Mouse (Mus musculus) heart, adult 2 months (tissue): Measurements from ENCODE around the gene Tnik. TPM values are rescaled to one million over a fixed set of nuclear protein-coding genes. Genes with fewer than 3 reads are reported as not detected.

ENCODE experiments used
- DNase-seq, 2 experiments: peaks; one replicate each; pipeline ENCODE4 v3.0.0; 2021
- H3K27ac ChIP-seq: fragments of 200-600 bp; 2 replicates; pipeline ENCODE4 v1.8.1; 2022
- H3K27me3 ChIP-seq: fragments of 200-500 bp; 2 replicates; pipeline ENCODE4 v1.6.1; 2012; ENCODE audit warnings: mild to moderate bottlenecking, low read length, inconsistent platforms, mixed read lengths; ENCODE audit not compliant: control insufficient read depth, insufficient read depth
- H3K36me3 ChIP-seq: fragments of 200-500 bp; 2 replicates; pipeline ENCODE4 v1.6.1; 2012; ENCODE audit warnings: low read length, inconsistent platforms; ENCODE audit not compliant: control insufficient read depth, insufficient read depth
- H3K4me1 ChIP-seq: fragments of 200-500 bp; 2 replicates; pipeline ENCODE4 v1.6.1; 2011; ENCODE audit warnings: low read length; ENCODE audit not compliant: control insufficient read depth, insufficient read depth
- H3K4me3 ChIP-seq: fragments of 200-600 bp; 2 replicates; pipeline ENCODE4 v1.8.1; 2022
- H3K79me2 ChIP-seq: fragments of 200-500 bp; replicated peaks from 2 replicates; pipeline ENCODE4 v1.6.1; 2012; ENCODE audit warnings: mild to moderate bottlenecking, inconsistent platforms, low read length, moderate library complexity, mixed read lengths; ENCODE audit not compliant: control insufficient read depth, insufficient read depth
- H3K9ac ChIP-seq: fragments of 200-500 bp; 2 replicates; pipeline ENCODE4 v1.6.1; 2012; ENCODE audit warnings: low read depth, mild to moderate bottlenecking, control low read depth, inconsistent platforms, low read length, mixed read lengths
- CTCF ChIP-seq: fragments of 200-600 bp; IDR thresholded peaks from 2 replicates; pipeline ENCODE4 v1.8.1; 2022; ENCODE audit warnings: antibody characterized with exemption, mild to moderate bottlenecking, moderate library complexity
- EP300 ChIP-seq: fragments of 200-500 bp; IDR thresholded peaks from 2 replicates; pipeline ENCODE4 v1.6.1; 2011; ENCODE audit warnings: low read depth, low read length, control low read depth; ENCODE audit not compliant: insufficient read depth
- POLR2A ChIP-seq: fragments of 200-500 bp; IDR thresholded peaks from 2 replicates; pipeline ENCODE4 v1.6.1; 2011; ENCODE audit warnings: mild to moderate bottlenecking, low read depth, low read length, control low read depth; ENCODE audit not compliant: insufficient read depth
- WGBS: fragments of 180-500 bp; shearing (Covaris S2); methylation state at CpG from one replicate; pipeline ENCODE4 v1.1.7; 2018; 5-methylcytosine and 5-hydroxymethylcytosine counted together
- intact Hi-C: fragments of 180-260 bp; cut with DNase I; formaldehyde crosslinking; loops from one replicate; pipeline ENCODE4 v1.15.1; 2025
- polyA plus RNA-seq: library from polyadenylated mRNA; depleted of rRNA; stranded (reverse); fragments of >200 nt; gene quantifications from 2 replicates; pipeline ENCODE4 v1.2.3, GENCODE M21; 2012
- total RNA-seq, 2 experiments: library from RNA; stranded (reverse); gene quantifications; 2 replicates each; pipeline ENCODE4 v1.2.3; 2021

Tnik gene
- total and polyA plus RNA-seq, 3 experiments, result 6.6 to 29.8 (median 26.8) TPM

GRCm38 (mm10) chr3:28447950-28448349 lies 184.9 kb downstream of the Tnik start:
- intact Hi-C loops, result no loop called here

DNA sequence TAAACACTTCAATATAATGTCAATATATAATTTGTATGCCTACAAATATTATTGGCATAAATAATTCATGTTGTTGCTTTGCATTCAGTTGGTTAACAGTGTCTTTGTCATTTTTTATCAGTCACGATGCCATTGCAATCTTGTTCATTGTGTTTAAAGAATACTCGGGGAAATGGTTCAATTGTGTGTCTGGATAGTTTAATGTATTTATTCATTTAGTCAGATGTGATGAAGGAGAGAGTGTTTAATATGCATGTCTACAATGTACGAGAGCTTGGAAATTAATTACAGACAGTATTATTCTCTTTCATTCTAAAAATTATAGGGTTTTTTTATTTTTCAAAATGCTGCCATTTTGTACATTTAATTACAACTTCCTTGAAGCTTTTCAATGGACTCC lies 190.4 kb downstream of the Tnik start:
- Histone ChIP-seq H3K36me3 (no peaks in the 10 kb centered on the region), H3K9ac (no peak overlapping the region)
- TF ChIP-seq EP300, result no peak
- TF ChIP-seq CTCF, result no peak
- no peak for TF ChIP-seq POLR2A

More at GRCm38 (mm10) chr3:28447950-28448349, 184.9 kb downstream of the Tnik start:
- Histone ChIP-seq H3K9ac (no peak overlapping the region), H3K4me1 (no peaks in the 10 kb centered on the region), H3K4me3 (no peak overlapping the region), H3K27ac (no peak overlapping the region), H3K36me3 (no peaks in the 10 kb centered on the region), H3K79me2 (peaks cover 1% of the 10 kb centered on the region; the same call in 1 of the 2 replicates), H3K27me3 (no peaks in the 10 kb centered on the region)
- TF ChIP-seq CTCF (no peak), POLR2A (no peak), EP300 (no peak)
- DNase-seq, result no peak
- 82% methylated on average over 4 of the region's 4 CpGs for WGBS

DNA sequence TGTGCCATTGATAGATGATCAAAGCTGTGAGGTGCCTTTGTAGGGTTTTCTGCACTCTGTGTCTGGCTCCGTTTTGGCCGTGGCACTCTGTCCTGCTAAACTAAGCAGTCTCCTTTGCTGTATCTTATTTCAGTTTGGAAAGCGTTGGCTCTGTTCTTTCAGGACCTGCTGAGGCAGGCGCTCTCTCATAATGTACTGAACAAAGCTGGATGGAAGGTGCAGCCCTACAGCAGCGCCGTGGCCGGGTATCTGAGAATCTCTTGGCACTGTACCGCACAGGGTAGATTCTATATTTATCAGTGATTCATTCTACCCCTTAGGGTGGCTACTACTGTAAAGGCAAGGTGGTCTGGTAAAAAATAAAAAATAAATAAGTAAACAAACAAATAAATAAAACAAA lies 193.8 kb downstream of the Tnik start:
- no peak overlapping the region for H3K27ac ChIP-seq
- H3K36me3 ChIP-seq, result no peaks in the 10 kb centered on the region
- no peak overlapping the region for H3K9ac ChIP-seq
- H3K79me2 ChIP-seq, result no peaks in the 10 kb centered on the region
- DNase-seq, result no peak
- no peak for TF ChIP-seq CTCF
- no peak for TF ChIP-seq EP300
- no peak for TF ChIP-seq POLR2A
- H3K4me1 ChIP-seq, result no peaks in the 10 kb centered on the region
- 62% methylated on average over 8 of the region's 8 CpGs for WGBS
- no peaks in the 10 kb centered on the region for H3K27me3 ChIP-seq
- no peak overlapping the region for H3K4me3 ChIP-seq
- intact Hi-C loops, result no loop called here

More for the DNA sequence above, 190.4 kb downstream of the Tnik start:
- no peak for DNase-seq
- WGBS, result 90% methylated on average over 3 of the region's 3 CpGs
- intact Hi-C loops, result no loop called here
- Histone ChIP-seq H3K4me1 (no peaks in the 10 kb centered on the region), H3K27ac (no peak overlapping the region), H3K4me3 (no peak overlapping the region), H3K79me2 (no peaks in the 10 kb centered on the region), H3K27me3 (no peaks in the 10 kb centered on the region)

GRCm38 (mm10) chr3:28457517-28457916 lies 194.5 kb downstream of the Tnik start:
- Histone ChIP-seq H3K27ac (no peak overlapping the region), H3K4me1 (no peaks in the 10 kb centered on the region), H3K36me3 (no peaks in the 10 kb centered on the region), H3K9ac (no peak overlapping the region), H3K27me3 (no peaks in the 10 kb centered on the region), H3K79me2 (no peaks in the 10 kb centered on the region), H3K4me3 (no peak overlapping the region)
- WGBS, result 76% methylated on average over 2 of the region's 2 CpGs
- intact Hi-C loops, result no loop called here
- TF ChIP-seq CTCF (no peak), POLR2A (no peak), EP300 (no peak)
- peak in 1 of 2 experiments; percentile 10 for DNase-seq

DNA sequence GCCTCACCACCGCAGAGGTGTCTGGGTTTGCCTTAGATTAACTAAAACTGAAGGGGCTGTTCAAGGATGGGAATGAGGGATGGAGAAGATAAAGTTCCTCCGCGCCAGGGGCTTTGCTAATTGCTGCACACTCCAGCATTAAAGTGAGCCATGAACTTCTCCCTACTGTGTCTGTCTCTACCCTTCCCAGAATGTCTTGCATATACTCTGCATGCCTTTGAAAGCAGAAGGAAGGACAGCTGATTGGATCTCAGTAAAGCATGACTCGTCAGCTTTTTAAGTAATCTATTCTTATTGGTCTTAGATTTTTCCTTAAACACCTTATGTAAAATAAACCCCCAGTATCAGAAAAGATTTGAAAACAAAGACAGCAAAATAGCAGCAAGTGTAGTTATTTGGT lies 203.7 kb downstream of the Tnik start:
- peaks cover 3% of the 10 kb centered on the region; the same call in 1 of the 2 replicates for H3K36me3 ChIP-seq
- intact Hi-C loops, result no loop called here
- no peaks in the 10 kb centered on the region for H3K27me3 ChIP-seq
- no peak overlapping the region for H3K9ac ChIP-seq
- 92% methylated on average over 4 of the region's 4 CpGs for WGBS
- no peaks in the 10 kb centered on the region for H3K4me1 ChIP-seq
- no peak overlapping the region for H3K27ac ChIP-seq
- H3K4me3 ChIP-seq, result no peak overlapping the region
- TF ChIP-seq CTCF (no peak), POLR2A (no peak), EP300 (no peak)
- no peaks in the 10 kb centered on the region for H3K79me2 ChIP-seq
- no peak for DNase-seq

DNA sequence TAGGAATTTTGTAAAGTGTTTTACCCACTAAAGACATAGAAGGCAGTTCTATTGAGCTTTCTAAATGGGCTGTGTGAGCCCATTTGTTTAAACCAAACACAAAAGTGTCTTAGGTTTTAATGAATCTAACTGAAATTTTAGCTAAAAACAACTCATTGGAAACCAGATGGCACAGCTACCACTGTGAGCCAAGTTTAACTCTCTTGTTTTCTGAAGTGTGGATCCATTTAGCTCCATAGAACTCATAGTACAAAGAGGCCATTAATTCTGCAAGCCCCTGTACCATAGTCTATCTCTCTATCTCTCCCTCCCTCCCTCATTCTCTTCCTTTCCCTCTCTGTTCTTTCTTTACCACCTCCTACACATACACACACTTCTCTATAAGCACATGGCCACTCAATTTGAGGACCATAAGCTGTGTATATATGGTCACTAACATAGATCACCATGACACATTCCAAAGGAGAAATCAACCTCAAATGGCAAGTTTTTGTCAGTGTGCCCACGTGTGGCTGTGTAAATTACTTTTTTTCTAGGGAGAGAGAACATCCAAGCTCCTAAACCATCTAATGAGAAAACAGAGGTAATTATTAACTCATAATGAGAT lies 204.2 kb downstream of the Tnik start:
- 50% methylated on average over 1 of the region's 1 CpGs for WGBS
- H3K4me3 ChIP-seq, result no peak overlapping the region
- H3K79me2 ChIP-seq, result no peaks in the 10 kb centered on the region
- peaks cover 3% of the 10 kb centered on the region; the same call in 1 of the 2 replicates for H3K36me3 ChIP-seq
- H3K27me3 ChIP-seq, result no peaks in the 10 kb centered on the region
- intact Hi-C loops, result no loop called here
- no peak for DNase-seq
- no peaks in the 10 kb centered on the region for H3K4me1 ChIP-seq
- TF ChIP-seq EP300, result no peak
- no peak for TF ChIP-seq POLR2A
- no peak for TF ChIP-seq CTCF
- H3K9ac ChIP-seq, result no peak overlapping the region
- no peak overlapping the region for H3K27ac ChIP-seq
